Mouse (Mus musculus) ZHBTc4 (cell line): Measurements from ENCODE around the gene Tmc2.

ENCODE experiments used
- DNase-seq: peaks from one replicate; pipeline ENCODE4 v3.0.0-alpha.2; 2011; ENCODE audit warnings: low read depth, low spot score

Tmc2 gene

DNA sequence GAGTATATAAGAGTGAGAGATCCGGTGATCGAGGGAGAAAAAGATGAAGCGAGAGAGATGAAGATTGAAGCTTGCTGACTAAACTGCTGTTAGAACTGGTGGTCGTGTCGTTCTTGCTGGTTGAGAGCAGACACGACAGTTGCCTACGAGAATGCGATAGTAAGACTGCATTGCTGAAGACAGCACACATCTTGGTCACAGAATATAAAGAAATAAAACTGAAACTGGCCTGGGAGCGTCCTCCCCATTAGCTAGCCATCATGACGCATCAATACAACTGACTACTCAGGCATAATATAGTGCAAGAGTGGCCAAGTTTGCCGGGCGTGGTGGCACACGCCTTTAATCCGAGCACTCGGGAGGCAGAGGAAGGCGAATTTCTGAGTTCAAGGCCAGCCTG is at the start of gene Tmc2:
Gene Tmc2 (plus strand): TSS at position 301 of the 400 bp plus-strand sequence.
- DNase-seq, result no peak

DNA sequence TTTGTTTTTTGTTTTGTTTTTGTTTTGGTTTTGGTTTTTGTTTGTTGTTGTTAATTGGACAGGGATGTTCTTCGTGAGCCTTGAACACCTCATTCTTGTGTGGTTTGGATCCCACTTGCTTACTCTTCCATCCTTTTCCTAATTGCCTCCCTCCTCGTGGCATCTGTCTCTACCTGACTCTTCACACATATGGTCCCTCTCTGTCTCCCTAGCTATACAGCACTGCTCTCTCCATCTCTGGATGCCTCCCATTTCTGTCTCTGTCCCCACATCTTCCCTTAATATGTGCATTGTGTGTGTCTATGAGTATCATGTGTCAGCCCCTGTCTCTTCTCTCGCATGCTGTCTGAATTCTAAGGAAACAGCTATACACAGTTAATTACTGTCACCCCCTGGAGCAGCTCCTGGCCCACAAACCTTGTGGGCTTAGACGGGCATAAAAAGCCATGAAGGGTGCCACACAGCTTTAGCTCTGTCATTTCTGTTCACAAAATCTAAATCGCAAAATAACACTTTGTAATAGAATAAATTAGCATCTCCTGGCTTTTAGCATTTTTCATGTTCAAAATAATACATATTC is 48.8 kb upstream of the Tmc2 start:
- no peak for DNase-seq

DNA sequence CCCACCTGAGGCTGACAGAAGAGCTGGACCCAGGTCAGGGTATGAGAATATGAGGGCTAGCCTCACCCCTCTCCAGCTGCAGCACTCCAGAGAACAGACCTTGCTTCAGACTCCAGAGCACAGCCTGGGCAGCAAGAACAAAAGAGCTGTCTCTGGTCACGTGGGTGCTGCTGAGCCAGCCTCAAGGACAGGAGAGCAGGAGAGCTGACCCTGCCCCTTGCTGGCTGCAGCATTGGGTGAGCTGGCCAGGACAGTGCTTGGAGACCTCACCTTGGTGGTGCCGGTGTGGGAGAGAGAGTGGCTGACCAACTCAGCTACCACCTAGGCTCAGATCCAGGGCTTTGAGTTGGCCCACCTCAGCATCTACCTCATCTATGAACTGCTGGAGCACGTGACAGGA is 39.8 kb upstream of the Tmc2 start:
- no peak for DNase-seq

DNA sequence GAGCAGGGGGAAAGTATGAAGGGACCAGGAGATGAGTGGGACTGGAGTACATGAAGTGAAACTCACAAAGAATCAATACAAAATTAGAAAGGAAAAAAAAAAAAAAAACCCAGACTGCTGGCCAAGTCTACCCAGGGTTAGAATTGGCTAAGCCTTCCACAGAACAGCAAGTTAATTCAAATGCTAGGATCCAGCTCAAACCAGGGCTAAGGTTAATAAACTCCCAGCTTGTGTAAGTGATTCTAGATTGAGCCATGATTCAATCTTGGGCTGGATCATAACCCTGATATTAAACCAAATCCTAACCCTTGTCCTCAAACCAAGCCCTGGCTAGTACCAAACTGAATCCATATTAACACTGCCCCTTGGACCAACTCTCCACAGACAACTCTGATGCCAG is 39.1 kb upstream of the Tmc2 start:
- no peak for DNase-seq

DNA sequence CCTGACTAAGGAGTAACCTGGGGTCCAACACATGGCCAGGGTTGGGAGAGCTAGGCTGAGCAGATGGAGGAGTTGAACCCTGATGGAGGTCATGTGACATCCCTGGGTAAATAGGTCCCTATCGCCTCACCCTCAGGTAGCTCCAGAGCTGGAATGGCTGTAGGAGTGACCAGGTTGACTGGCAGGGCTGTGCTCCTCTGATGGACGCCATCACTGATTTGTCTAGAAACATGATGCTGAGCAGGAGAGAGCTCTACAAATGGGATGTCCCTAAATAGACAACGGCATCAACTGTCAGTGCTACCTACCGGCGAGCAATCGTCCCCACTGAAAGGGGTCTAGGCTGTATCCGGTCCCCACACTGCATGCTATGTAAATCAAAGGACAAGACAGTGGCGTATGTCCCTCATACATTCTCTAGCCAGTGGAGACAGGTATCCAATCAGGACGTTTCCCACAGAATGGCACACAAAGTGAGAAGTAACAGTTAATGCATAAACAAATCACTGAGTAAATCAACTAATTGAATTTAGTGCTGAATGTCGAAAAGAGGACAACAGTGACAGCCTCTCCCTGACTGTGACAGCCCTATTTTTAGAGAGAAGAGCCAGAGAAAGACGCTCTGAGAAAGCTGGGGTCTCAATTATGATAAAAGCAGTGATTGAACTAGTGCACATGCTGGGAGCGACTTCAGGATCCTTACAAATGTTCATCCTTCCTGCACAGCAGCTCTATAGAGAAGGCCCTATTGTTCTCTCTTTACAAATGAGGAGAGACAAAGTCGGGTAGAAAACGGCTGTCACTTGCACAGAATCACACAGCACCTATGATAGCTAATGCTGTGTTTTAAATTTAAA is 37.5 kb upstream of the Tmc2 start:
- DNase-seq, result no peak

DNA sequence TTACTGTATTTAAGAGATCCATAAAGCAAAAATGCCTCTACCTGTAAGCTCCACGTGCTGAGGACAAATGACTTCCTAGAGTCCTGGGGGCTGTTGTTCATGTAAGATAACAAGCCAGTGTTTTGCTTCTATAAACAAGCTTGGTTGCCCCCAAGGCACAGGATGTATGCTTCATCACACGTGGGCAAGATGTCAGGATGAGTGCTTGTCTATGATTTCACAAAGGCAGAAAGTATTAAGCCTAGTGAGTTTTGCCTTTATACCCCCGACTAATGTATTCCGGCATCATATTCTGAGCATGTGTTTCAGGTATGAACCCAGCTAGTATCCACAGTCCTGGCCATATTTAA is 36.9 kb upstream of the Tmc2 start:
- DNase-seq, result no peak

DNA sequence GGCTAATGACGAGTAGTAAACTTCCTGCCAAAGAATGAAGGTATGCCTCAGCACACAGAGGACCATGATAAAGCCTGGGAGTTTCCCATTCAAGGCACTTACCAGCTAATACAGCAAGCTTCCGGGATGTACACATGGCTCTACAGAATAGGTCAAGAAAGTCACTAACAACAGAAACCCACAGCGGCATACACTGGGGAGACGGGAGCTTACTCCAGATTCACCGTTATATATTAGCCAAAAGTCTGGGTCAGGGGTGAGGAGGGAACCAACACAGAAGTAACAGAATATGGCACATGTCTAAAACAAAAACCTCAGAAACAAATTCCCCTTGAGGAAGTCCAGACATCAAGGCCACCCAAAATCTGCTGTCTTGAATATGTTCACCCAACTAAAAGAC is 32.3 kb upstream of the Tmc2 start:
- no peak for DNase-seq

DNA sequence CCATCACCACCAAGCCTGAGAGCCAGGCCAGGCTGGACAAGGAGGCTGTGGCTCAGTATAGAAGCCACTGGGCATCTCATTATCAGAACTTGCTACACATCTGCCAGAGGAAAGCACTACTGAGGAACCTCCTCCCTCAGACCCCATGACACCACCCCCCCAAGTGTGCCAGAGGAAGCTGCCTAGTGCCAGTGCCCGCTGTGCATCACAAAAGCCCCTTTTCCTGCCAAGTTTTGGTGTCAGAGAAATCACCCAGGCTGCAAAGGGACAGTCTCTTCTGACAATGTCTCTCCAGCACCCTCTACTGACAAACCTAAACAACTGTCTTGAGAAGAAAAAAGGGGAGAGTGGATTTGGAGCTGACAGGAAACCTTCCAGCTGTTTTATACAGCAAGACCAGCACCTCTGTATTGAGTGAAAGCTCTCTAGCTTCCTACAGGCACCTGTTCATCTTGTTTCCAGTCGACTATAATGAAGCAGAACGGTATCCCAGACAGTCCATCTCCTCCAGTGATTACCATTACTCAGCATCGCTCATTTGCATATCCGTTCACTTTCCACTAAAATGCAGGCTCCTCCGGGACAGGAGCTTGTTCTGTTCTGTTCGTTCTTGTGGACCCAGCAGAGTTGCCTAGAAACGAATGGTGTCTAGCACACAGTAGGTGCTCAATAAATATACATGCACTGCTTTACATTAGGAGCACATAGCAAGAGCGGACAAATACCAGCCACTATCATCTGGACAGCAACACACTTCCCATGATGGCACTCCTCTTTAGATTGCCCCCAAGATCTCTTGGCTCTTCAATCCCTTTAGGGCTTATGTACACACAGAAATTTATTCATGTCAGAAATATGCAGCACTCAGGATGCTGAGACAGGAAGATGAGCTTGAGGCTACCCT is 28.4 kb upstream of the Tmc2 start:
- peak; percentile 68 for DNase-seq

DNA sequence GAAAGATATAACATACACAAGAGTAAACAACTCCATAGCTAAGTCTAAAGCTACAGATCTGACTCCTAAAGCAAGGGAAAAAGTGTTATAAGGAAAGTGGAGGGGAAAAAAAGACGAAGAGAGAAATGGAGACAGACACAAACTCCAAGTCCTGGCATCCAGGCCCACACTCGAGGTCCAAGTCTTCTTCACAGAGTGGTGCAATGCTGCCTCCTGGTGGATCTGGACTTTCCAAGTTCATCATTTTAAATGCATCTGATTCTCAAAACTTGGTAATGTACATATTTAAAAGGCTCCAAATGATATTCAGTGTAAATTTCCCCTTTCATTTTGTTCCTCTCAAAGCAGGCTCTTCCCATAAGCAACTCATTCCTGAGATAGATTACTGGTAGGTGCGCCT is 27.1 kb upstream of the Tmc2 start:
- peak; percentile 70 for DNase-seq

DNA sequence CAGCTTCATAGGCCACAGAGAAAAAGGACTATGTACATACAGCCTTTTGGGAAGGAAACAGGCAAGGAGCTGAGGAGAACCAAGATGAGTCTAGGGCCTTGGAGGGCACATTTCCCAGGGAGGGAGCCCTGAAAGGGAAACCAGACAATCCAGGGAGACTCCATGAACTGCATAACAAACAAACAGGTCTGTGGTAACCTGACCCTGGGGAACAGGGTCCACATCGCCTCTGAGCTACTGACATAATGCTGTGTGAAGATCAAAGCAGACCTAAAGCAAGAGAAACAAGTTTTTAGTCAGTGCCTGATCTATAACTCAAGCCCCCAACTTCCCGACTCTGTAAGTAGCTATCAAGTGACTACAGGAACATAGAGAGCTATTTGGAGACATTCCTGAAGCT is 23.3 kb upstream of the Tmc2 start:
- no peak for DNase-seq

DNA sequence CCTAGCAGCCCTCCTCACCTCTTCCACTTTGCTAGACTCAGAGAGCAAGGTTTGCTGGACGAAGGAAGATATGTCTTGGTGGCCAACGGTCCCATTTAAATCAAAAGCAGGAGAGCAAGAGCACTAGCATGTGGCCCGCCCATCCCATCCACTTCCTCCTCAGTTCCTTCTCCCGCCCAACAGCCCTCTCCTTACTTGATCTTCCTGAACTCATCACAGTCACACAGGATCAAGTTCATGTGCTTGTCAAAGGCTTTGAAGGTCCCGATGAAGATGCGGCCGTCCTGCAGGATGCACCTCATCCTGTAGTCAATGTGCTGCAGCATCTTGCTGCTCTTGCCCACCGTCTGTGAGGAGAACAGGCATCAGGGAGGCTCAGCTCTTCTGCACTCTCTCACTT is 18.2 kb upstream of the Tmc2 start:
- peak; percentile 62 for DNase-seq

DNA sequence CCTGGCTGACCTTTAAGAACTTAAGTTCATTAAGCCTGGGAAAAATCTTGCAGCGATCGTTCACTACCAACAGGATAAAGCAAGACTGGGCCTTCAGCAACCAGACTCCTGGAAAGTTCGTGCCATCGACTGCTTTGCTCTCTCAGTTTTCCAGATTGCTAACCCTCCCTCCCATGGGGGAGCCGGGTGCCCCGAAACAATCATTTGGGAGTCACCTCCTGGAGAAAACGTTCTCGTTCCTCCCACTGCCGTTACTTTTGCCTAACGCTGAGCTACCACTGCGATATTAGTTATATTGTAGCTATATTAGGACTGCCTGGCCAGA is 16.7 kb upstream of the Tmc2 start:
- peak; percentile 11 for DNase-seq

DNA sequence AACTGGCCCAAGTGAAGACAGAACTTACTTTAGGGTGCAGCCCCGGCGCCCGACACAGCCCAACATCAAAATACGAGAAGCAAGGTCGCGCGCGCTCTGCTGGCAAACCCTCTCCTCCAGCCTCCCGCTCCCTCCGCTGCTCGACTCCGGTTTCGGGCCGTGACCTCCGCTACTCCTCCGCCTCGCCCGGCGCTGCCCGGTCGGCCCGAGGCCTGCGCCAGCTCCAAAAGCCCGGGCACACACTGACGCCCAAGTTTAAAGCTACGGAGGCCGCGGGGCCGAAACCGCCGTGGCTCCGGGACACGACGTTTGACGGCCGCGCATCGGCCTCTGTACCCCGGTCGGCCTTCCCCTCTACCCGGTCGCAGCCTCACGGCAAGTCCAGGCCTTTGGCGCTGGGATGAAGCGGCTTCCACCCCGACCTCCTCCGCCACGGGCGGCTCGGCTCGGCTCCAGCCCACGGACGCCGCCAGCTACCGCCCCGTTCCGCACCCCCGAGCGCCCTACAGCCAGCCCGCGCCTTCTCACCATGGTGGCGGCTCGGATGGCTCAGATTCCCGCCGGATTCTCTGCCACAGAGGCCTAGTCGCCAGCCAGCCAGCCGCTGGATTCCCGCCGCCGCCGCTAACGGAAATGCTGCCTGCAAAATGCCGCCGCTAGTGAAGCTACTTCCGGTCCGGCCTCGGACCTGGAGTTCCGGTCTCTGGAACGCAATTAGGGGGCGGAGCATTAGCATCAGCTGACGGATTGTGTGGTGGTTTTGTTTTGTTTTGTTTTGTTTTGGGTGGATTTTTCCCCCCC is 16.1 kb upstream of the Tmc2 start, which contains the start of gene Snrpb:
Gene Snrpb (minus strand): TSS at position 698 of the 801 bp plus-strand sequence.
- DNase-seq, result peak; percentile 95

DNA sequence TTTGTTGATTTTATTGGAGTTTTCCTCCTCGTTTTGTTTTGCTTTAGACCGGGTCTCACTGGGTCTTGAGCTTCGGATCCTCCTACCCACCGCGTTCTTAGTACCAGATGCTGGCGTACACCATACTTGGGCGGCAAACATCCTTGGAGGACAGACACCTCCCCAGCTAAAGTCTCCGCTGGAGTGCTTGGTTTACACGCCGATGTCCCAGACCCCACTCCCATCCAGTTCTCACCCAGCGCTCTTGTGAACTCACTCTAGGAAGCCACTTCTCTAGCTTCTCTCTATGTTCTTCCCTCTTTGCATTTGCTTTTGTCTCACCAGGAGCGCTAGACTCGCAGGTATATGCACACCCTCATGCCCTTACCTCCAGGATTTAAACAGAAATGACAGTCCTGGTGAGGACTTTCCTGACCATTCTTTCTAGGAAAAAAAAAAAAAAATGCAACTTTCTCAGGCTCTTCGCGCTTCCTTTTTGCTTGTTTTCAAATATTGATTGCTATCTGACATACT is 15.4 kb upstream of the Tmc2 start:
- no peak for DNase-seq

DNA sequence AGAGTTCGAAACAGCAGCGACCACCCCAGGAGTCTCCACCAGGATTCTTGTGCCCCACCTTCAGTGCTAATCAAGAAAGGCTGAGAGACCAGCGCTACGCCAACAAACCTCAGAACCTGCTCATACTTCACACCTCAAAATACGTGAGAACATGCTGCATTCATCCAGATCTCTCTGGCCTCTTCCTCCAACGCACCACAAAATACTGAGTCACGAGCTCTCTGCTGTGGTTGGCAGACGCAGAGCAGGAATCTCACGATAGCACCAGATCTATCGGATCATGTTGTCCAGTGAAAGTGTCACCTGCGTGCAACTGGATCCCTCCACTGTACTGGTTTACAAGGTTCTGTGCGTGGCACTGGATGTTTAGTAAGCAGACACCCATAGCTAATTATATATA is 6.6 kb upstream of the Tmc2 start:
- DNase-seq, result no peak

DNA sequence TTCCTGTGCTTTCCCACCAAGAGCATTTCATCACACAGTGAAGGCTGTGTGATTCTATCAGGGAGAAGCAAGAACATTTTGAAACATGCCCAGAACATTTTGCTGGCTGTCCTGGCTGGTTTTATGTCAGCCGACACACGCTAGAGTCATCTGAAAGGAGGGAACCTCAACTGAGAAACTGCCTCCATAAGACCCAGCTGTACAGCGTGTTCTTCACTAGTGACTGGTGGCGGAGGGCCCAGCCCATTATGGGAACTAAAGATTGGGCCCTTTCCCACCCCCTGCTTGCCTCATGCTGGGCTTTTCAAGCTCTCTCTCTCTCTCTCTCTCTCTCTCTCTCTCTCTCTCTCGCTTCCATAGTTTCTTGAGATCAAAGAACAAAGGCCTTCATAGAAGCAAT is 6.0 kb downstream of the Tmc2 start:
- no peak for DNase-seq

DNA sequence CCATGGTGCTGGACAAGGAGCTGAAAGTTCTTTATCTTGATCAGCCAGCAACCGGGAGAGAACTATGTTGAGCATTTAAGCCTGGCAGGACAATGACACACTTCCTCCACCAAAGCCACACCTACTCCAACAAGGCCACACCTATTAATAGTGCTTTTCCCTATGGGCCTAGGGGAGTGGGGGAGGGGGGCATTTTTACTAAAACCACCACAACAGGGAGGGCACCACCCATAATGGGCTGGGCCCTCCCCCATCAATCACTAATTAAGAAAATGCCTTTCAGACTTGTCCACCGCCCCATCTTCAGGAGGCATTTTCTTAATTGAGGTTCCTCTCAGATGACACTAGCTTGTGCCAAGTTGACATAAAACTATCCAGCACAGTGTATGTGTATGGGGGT is 12.4 kb downstream of the Tmc2 start:
- peak; percentile 46 for DNase-seq

DNA sequence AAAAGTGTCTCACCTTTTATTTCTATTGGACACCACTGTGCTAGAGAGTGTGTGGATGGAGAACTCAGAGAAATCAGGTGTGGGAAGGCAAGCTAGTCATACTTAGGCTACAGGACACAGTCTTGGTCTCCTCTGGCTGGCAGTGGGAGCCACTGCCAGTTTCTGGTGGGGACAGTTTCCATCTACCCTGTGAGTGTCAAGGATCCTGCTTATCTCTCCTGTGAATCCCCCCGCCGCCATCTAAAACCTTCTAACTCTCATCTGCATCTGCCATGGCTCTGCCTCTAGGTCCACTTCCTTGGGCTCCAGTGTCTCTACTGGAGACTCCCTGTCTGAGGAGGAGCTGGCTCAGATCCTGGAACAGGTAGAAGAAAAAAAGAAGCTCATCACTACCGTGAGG is 13.0 kb downstream of the Tmc2 start:
- DNase-seq, result peak; percentile 68

DNA sequence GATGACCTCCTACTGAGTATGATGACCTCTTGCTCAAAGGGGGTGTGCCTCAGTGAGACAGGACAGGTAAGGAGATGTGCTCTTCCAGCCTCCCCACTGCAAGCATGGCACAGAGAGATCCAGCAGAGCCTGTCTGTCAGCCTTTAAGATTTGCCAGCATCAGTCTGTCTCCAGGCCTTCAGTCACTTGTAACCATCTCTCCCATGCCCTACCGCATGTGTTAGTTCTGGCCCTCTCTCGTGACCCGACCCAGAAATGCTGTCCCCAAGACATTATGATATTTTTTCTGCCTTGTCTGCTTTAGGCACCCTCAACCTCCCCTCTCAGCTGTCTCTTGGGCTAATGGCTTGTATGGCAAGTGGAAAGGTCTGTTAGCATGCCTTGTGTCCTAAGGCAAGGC is 14.6 kb downstream of the Tmc2 start:
- peak; percentile 28 for DNase-seq

DNA sequence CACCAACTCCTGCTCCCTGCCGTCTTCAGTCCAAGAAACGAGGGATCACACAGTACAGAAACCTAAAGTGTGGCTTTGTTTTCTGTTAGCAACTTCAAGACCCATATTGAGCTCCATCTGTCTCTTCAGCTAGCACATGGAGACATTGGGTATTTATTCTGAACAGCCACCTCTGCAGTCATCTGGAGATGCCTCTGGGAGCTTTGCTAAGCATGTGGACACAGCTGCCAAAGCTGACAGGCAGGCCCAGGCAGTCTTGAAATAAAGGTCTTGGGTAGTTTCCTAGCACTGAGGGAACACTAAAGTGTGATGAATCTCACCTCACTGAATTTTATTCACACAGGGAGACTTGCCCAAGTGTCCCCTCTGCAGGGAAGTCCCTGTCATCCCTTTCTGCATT is 16.6 kb downstream of the Tmc2 start:
- DNase-seq, result no peak

DNA sequence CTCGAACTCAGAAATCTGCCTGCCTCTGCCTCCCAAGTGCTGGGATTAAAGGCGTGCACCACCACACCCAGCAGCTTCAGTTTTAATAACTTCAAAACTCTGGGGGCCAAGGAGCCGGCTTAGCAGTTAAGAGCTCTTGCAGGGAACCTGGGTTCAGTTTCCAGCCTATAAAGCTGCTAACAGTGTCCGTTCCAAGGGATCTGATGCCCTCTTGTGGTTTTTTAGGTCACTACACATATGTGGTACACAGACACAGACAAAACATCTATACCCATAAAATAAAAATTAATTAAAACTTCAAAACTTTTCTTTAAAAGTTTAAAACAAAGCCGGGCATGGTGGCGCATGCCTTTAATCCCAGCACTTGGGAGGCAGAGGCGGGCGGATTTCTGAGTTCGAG is 51.9 kb downstream of the Tmc2 start:
- peak; percentile 66 for DNase-seq

DNA sequence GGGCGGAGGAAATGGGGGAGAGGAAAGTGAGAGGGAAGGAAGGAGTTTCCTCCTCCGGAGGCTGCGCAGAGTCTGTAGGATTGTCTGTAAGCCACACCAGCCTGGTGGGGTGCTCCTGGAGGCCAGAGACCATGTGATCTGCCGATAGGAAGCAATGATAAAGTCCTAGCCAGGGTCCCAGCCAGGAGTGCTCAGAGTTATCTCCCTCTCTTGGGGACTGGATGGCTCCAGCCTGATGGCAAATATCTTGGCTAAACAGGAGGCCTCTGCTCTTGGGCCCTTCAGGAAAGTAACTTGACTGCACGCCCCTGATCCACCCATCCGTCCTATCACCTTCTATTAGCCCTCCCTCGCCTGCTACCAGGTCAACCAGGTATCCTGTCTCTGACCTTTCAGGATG is 53.2 kb downstream of the Tmc2 start:
- no peak for DNase-seq
